In the genomic region with DNA sequence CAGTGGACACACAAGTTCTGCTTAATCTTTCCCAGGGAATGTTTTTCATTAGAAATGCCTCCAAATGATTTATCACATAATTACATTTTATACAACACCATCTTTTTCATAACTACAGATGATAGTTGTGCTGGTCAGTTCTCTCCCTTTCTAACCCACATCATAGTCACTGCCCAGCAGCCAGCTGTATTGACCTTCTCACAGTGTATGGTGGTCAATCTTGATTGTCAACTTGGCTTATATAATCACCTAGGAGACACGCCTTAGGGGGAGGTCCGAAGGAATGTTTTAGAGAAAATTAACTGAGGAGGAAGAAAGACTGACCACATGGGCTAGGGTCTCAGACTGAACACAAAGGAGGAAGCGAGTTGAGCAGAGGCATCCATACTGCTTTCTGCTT, we compare ENCODE assay signal across 33 mouse cellular contexts. TPM values are rescaled to one million over a fixed set of nuclear protein-coding genes. Genes with fewer than 3 reads are reported as not detected.
DNase-seq lines count a peak whose midpoint lies in the region; ATAC-seq and TF ChIP-seq lines count a peak whose summit lies in the region.
"Had no signal": no experiment of that assay in that cellular context is flagged by ENCODE, and none has a peak within 500 bp of the region (broad histone marks: within the 10 kb centered on the region; RNA-seq: fewer than 3 reads in every experiment).

No protein-coding gene starts in this region.

- intact Hi-C loops in left cerebral cortex, adult 2 months (cut with DNase I), result no loop called here

- DNase-seq in left cerebral cortex, adult 2 months (ENCODE audit: extremely low spot score in 1 of 2, low spot score in 2 of 2), result no peak
- no peak for DNase-seq in left cerebral cortex, adult 11 months (ENCODE audit: low spot score)
- no peak for DNase-seq in lung, adult 18-20 months
- DNase-seq in neural tube, embryonic 10.5 days (ENCODE audit: extremely low spot score, low spot score), result no peak
- DNase-seq: adrenal gland, adult 2 months; adrenal gland, postnatal 14 days; cerebellum, adult 11 months; cerebellum, adult 2 months; cerebellum, adult 9-11 months; cerebellum, postnatal 25 days; forebrain, postnatal 0 days; gastrocnemius, adult 2 months; gastrocnemius, postnatal 14 days; heart, adult 11 months had no signal

- 0 out of 2 replicates have a peak overlapping the region, but pooled peaks have one; percentile 11 for H3K27ac ChIP-seq in left cerebral cortex, adult 2 months
- H3K27ac ChIP-seq in lung, embryonic 16.5 days (ENCODE audit: low read length), result peak overlapping the region; percentile 26
- H3K27ac ChIP-seq in neural tube, embryonic 15.5 days (replicated peaks), result no peak overlapping the region
- H3K27ac ChIP-seq: embryonic facial prominence, embryonic 12.5 days; embryonic facial prominence, embryonic 15.5 days; gastrocnemius, adult 2 months; hindbrain, embryonic 12.5 days had no signal

- no peak overlapping the region for H3K4me3 ChIP-seq in left cerebral cortex, adult 2 months
- H3K4me3 ChIP-seq in lung, embryonic 16.5 days (ENCODE audit: low read length), result no peak overlapping the region
- H3K4me3 ChIP-seq in neural tube, embryonic 15.5 days (replicated peaks), result no peak overlapping the region
- H3K4me3 ChIP-seq: embryonic facial prominence, embryonic 12.5 days; embryonic facial prominence, embryonic 15.5 days; gastrocnemius, adult 2 months; hindbrain, embryonic 12.5 days had no signal

- H3K9me3 ChIP-seq in lung, embryonic 16.5 days (ENCODE audit: control insufficient read depth, low read length), result no peaks in the 10 kb centered on the region
- no peaks in the 10 kb centered on the region for H3K9me3 ChIP-seq in neural tube, embryonic 15.5 days (replicated peaks)
- H3K9me3 ChIP-seq: embryonic facial prominence, embryonic 12.5 days; embryonic facial prominence, embryonic 15.5 days; hindbrain, embryonic 12.5 days had no signal

- H3K4me2 ChIP-seq in lung, embryonic 16.5 days (ENCODE audit: low read depth, low read length), result no peak overlapping the region
- no peak overlapping the region for H3K4me2 ChIP-seq in neural tube, embryonic 15.5 days
- H3K4me2 ChIP-seq: embryonic facial prominence, embryonic 12.5 days; embryonic facial prominence, embryonic 15.5 days; heart, embryonic 11.5 days; hindbrain, embryonic 12.5 days had no signal

- no peaks in the 10 kb centered on the region for H3K36me3 ChIP-seq in lung, embryonic 16.5 days (ENCODE audit: control insufficient read depth, insufficient read depth, low read length)
- H3K36me3 ChIP-seq in neural tube, embryonic 15.5 days, result no peaks in the 10 kb centered on the region
- H3K36me3 ChIP-seq: embryonic facial prominence, embryonic 12.5 days; embryonic facial prominence, embryonic 15.5 days; hindbrain, embryonic 12.5 days had no signal

- WGBS in lung, embryonic 16.5 days, result 24% methylated on average over 3 of the region's 3 CpGs
- 60% methylated on average over 3 of the region's 3 CpGs for WGBS in neural tube, embryonic 15.5 days

- no peaks in the 10 kb centered on the region for H3K27me3 ChIP-seq in lung, embryonic 16.5 days (ENCODE audit: control insufficient read depth, insufficient read depth, low read depth, low read length)
- no peaks in the 10 kb centered on the region for H3K27me3 ChIP-seq in neural tube, embryonic 15.5 days (replicated peaks)
- H3K27me3 ChIP-seq: embryonic facial prominence, embryonic 12.5 days; embryonic facial prominence, embryonic 15.5 days; hindbrain, embryonic 12.5 days had no signal

- no peak overlapping the region for H3K9ac ChIP-seq in lung, embryonic 16.5 days (ENCODE audit: low read length)
- no peak overlapping the region for H3K9ac ChIP-seq in neural tube, embryonic 15.5 days (replicated peaks)
- H3K9ac ChIP-seq: embryonic facial prominence, embryonic 12.5 days; embryonic facial prominence, embryonic 15.5 days; forebrain, postnatal 0 days; hindbrain, embryonic 12.5 days had no signal

- no peak for TF ChIP-seq CTCF in left cerebral cortex, adult 2 months (IDR thresholded peaks at IDR 0.05)

- peak; percentile 69 for ATAC-seq in lung, embryonic 16.5 days (ENCODE audit: low read depth)
- ATAC-seq in neural tube, embryonic 15.5 days (ENCODE audit: low FRiP score), result peak; percentile 47
- ATAC-seq: CD4-positive, CD25-positive, alpha-beta regulatory T cell, adult 4 months; forebrain, embryonic 14.5 days; forebrain, postnatal 0 days had no signal

- peaks cover 12% of the 10 kb centered on the region for H3K4me1 ChIP-seq in lung, embryonic 16.5 days (replicated peaks; ENCODE audit: control insufficient read depth, insufficient read depth, low read length)
- peaks cover 21% of the 10 kb centered on the region for H3K4me1 ChIP-seq in neural tube, embryonic 15.5 days
- H3K4me1 ChIP-seq: embryonic facial prominence, embryonic 12.5 days; embryonic facial prominence, embryonic 15.5 days; hindbrain, embryonic 12.5 days had no signal

RNA-seq across cellular contexts. Expression of gene Nox3, which starts 57.3 kb away (rescaled TPM):
- under 1 TPM in 1 of 2 experiments, not detected in 1; 0.30 TPM for total RNA-seq in left cerebral cortex, adult 2 months (2021)
- not detected in 2 replicates for polyA plus RNA-seq in lung, embryonic 16.5 days (2015; fragmentation: Nextera tagmentation; extraction: Ambion mirVana)
- polyA plus RNA-seq in neural tube, embryonic 15.5 days (2015; fragmentation: Nextera tagmentation; extraction: Ambion mirVana), result not detected in 2 replicates
- total RNA-seq: adrenal gland, adult 2 months; adrenal gland, postnatal 14 days; adrenal gland, postnatal 4 days; common myeloid progenitor, adult 5-6 weeks; forebrain, postnatal 0 days; gastrocnemius, adult 2 months; gastrocnemius, postnatal 14 days; gastrocnemius, postnatal 4 days; heart, adult 8-10 months; heart, postnatal 25 days; hematopoietic stem cell, adult 5-6 weeks; MEL had no signal
- polyA plus RNA-seq: adrenal gland, adult 2 months; C2C12; CD4-positive, CD25-positive, alpha-beta regulatory T cell, adult 4 months; cerebellum, adult 2 months; embryonic facial prominence, embryonic 15.5 days; forebrain, embryonic 11.5 days; forebrain, embryonic 14.5 days; forebrain, postnatal 0 days; heart, embryonic 11.5 days; heart, embryonic 14.5 days; heart, postnatal 0 days had no signal
